Mouse (Mus musculus) monocyte, adult 2 months (primary cell): ENCODE results near the gene March4.

ENCODE experiments used
- DNase-seq, 2 experiments: peaks; one replicate each; pipeline ENCODE4 v3.0.0; 2022; ENCODE audit warnings: low spot score in 2 of 2, low read depth in 1 of 2

Gene March4

DNA sequence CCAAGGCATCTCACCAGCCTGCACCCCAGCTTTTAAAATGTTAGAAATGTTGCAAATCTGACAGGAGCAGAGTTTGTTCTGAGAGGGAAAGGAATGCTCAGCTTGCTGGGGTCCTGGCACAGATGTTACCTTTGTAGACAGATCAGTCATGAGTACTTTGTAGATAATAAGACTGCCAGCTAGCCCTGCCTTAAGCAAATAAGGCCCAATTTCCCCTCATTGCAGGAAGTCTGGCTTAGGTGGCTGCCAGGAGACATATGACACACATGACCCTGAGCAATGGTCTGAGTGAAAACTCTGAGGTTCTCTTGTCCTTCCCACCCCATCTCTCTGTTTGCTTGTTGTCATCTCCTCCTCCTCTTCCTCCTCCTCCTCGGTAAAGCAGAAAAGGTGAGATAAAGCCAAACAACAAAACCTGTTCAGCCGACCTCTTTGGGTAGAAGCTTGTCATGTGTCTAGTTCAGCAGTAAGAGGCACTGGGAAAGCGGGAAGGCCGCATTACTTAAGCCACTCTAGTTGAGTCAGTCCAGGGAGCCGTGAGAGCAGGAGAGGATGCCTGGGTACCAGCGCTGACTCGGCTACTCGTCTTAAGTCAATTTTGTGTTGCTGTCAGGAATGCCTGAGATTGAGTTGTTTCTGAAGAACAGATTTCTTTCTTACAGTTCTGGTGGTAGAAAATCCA lies 136.9 kb downstream of the March4 start:
- DNase-seq, result no peak

DNA sequence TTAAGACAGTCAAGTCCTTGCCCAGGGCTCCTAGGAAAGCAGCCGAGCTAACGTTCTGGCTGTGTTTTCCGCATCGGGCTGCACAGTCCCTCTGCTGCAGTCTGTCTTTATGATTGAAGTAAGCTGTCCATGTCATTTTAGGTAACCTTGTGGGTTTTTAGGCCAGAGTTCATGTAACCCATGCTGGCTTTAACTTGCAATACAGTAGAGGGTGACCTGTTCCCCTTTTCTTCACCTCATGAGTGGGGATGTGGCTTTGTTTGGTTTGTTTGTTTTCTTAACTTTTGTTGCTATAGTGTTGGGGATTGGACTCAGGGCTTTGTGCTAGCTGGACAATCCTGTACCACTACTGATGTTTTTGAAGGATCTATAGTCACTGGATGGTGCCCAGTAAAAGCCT lies 146.3 kb downstream of the March4 start:
- no peak for DNase-seq

DNA sequence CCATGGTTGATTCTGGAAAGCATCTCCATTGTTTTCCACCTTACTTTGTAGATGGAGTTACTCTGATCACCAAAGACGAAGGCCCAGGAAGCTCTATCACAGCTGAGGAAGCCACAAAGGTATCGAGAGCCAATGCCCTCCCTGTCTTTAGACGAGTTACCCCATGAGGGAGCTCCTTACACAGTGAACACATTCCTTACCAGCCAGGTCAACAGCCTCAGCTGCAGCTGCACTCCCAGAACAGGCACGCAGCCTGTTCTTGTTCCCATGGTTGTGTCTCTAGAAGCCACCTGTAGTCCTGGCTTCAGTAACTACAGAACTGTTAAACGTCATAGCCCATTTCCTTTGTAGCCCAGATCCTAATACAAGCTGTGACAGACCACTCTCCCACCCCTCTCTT lies 153.1 kb downstream of the March4 start:
- DNase-seq, result no peak

DNA sequence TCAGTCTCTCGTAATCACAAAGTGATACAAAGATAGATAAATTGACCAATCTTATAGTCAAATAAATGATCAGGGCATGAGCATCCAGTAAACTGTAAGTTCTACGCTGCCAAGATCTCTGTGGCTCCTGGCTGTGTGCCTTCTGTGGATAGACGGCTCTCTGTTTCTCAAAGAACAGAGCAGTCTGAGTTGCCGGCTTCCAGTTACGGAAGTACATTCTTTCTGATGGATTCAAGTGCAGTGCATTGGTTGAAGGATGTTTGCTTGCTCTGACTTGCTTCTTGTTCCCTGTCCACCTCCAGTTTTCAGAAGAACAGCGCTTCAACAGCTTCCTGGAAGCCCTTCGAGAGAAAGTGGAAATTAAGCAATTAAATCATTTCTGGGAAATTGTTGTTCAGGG lies 153.7 kb downstream of the March4 start:
- no peak for DNase-seq

DNA sequence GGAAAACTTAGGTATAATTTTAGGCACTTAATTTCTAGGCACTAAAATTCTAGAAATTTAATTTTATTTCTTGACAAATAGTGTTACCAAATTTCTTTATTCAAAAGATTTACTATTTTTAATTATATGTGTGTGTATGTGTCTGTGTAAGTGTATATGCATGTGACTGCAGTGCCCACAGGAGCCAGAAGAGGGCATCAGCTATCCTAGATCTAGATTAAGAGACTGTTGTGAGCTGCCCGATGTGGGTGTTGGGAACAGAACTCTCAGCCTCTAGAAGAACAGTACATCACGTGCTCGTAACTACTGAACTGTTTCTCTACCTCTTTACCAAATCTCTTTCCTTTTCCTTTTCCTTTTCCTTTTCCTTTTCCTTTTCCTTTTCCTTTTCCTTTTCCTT lies 156.2 kb downstream of the March4 start:
- DNase-seq, result no peak

DNA sequence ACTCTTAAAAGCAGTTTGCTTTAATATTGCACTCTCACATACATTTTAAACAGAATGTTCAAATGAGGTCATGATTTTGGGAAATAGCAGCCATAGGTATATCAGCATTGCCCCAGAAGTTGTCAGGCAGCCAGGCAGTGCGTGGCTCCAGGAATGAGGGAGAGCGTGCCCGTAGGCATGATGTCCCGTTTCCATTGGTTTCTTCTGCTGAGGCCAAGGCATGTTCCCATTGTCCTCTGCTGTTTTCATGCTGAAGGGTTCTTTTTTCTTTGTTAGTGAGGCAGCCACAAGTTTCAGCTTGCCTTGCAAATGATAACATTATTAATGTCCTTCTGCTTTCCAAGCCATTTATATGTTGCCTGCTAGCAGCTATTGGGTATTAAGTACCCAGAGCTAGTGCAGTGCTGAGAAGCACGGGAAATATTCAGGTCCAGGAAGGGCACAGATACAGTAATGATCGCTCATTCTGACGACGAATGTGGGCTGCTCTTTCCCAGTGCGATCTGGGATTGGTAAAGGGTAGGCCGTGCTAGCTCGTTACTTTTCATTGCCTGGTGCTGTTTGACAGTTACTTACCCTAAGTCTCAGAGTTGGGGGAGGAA lies 156.9 kb downstream of the March4 start:
- DNase-seq, result no peak

DNA sequence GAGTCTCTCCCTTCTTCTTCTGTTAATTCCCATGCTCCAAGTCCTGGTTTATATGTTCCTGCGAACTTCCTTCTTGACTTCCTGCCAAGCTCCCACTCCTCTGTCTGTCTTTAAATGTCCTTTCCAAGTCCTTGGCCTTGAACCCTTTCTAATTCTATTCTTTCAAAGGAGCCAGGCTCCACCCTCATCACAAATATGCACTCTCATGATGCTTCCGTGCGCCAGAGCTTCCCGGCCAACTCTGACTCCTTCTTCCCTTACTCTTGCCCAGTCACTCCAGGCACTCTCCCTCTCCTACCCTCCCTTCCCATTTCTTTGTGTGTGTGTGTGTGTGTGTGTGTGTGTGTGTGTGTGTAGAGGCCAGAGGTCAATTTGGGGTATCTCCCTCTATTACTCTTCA lies 158.6 kb downstream of the March4 start:
- DNase-seq, result no peak
